Mouse (Mus musculus) kidney, adult 2 months (tissue): ENCODE measurements around the gene Nktr.

Experiments
- CTCF ChIP-seq: fragments of 200-500 bp; conservative IDR thresholded peaks from 2 replicates; pipeline ENCODE4 v1.5.1; 2011; ENCODE audit warnings: low read depth, mild to moderate bottlenecking, control low read depth, low read length, moderate library complexity, mixed read lengths; ENCODE audit not compliant: insufficient read depth, insufficient read length
- POLR2A ChIP-seq: fragments of 200-500 bp; IDR thresholded peaks from one replicate; pipeline ENCODE4 v1.6.1; 2011; ENCODE audit warnings: low read depth, low read length, control low read depth

DNA sequence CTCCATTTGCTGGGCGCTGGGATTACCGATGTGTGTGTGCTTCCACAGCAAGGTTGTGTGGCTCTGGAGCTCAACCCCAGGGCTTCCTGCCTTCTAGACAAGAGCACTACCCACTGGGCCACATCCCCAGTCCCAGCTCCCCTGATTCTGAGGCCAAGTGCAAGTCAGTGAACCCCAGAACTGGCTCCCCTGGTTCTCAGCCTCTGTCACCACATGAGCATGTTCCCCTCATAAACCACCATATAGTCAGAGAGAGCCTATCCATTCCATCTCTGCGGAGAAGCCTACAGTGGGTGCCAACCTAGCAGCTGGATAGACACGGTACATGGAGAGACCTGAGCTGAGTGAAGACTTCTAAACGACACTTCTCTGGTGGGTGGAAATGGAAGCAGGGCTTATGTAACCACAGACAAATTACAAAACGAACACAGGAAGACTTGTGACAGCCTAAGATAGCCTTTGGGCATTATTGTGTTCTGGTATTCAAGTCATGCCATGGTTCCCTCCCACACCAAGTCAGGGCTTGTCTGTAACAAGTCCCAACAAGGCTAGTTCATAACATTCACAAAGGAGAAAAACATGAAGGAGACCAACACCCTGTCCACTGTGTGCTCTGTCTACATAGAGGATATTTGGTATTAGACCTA is 12.8 kb upstream of the Nktr start:
- TF ChIP-seq CTCF (no peak), POLR2A (no peak)
